Mouse (Mus musculus) heart, embryonic 14.5 days (tissue): ENCODE results near the gene Mrpl16. TPM values are rescaled to one million over a fixed set of nuclear protein-coding genes. Genes with fewer than 3 reads are reported as not detected.

ENCODE experiments used
- ATAC-seq: fragments of 200-750 bp; cut with Nextera tagmentation; 2 replicates; pipeline ENCODE4 v1.8.0; 2017; ENCODE audit warnings: low read depth, moderate TSS enrichment; ENCODE audit not compliant: insufficient number of reproducible peaks, insufficient read depth, low FRiP score
- H3K27ac ChIP-seq, 2 experiments: fragments of 200-500 bp in 1 of 2; fragments of 300-500 bp in 1 of 2; sonication (generic) in 1 of 2; replicated peaks in 1 of 2; 2 replicates each; pipeline ENCODE4 v1.5.1; 2012 to 2014; ENCODE audit warnings: low read depth in 2 of 2, low read length in 2 of 2, control low read depth in 1 of 2, mild to moderate bottlenecking in 1 of 2, mixed read lengths in 1 of 2; ENCODE audit not compliant: control insufficient read depth in 1 of 2, insufficient read depth in 1 of 2
- H3K27me3 ChIP-seq: fragments of 300-500 bp; sonication (generic); 2 replicates; pipeline ENCODE4 v1.6.1; 2014; ENCODE audit warnings: mild to moderate bottlenecking, low read length, control low read depth; ENCODE audit not compliant: control insufficient read depth, insufficient read depth
- H3K36me3 ChIP-seq: fragments of 300-500 bp; sonication (generic); 2 replicates; pipeline ENCODE4 v1.6.1; 2014; ENCODE audit warnings: mild to moderate bottlenecking, control low read depth, low read length, mixed read lengths; ENCODE audit not compliant: control insufficient read depth, insufficient read depth
- H3K4me1 ChIP-seq, 2 experiments: fragments of 200-500 bp in 1 of 2; fragments of 300-500 bp in 1 of 2; sonication (generic) in 1 of 2; 2 replicates each; pipeline ENCODE4 v1.6.1; 2012 to 2014; ENCODE audit warnings: low read length in 2 of 2, control low read depth in 1 of 2, mixed read lengths in 1 of 2; ENCODE audit not compliant: control insufficient read depth in 2 of 2, insufficient read depth in 2 of 2
- H3K4me2 ChIP-seq: fragments of 300-500 bp; sonication (generic); 2 replicates; pipeline ENCODE4 v1.6.1; 2014; ENCODE audit warnings: mild to moderate bottlenecking, low read length
- H3K4me3 ChIP-seq, 2 experiments: fragments of 200-500 bp in 1 of 2; fragments of 300-500 bp in 1 of 2; sonication (generic) in 1 of 2; 2 replicates each; pipeline ENCODE4 v1.5.1; 2012 to 2014; ENCODE audit warnings: low read length in 2 of 2, mild to moderate bottlenecking in 2 of 2, control low read depth in 1 of 2, low read depth in 1 of 2, moderate library complexity in 1 of 2; ENCODE audit not compliant: control insufficient read depth in 1 of 2, insufficient read depth in 1 of 2
- H3K9ac ChIP-seq: fragments of 300-500 bp; sonication (generic); 2 replicates; pipeline ENCODE4 v1.6.1; 2014; ENCODE audit warnings: mild to moderate bottlenecking, low read length
- H3K9me3 ChIP-seq: fragments of 300-500 bp; sonication (generic); 2 replicates; pipeline ENCODE4 v1.6.1; 2016; ENCODE audit warnings: low read length, control low read depth; ENCODE audit not compliant: control insufficient read depth
- WGBS: fragments of 180-500 bp; shearing (Covaris S2); extraction: QIAGEN DNeasy Blood & Tissue Kit; methylation state at CpG from one replicate; pipeline ENCODE4 v1.1.7; 2014; 5-methylcytosine and 5-hydroxymethylcytosine counted together
- polyA plus RNA-seq: library from polyadenylated mRNA; unstranded; fragments of >200 nt; fragmentation: Nextera tagmentation; extraction: Ambion mirVana; gene quantifications from 2 replicates; pipeline ENCODE4 v1.2.1, GENCODE M21; 2014

The Mrpl16 gene
- polyA plus RNA-seq, 1 experiment from 2014 or later = 79.1 TPM

DNA sequence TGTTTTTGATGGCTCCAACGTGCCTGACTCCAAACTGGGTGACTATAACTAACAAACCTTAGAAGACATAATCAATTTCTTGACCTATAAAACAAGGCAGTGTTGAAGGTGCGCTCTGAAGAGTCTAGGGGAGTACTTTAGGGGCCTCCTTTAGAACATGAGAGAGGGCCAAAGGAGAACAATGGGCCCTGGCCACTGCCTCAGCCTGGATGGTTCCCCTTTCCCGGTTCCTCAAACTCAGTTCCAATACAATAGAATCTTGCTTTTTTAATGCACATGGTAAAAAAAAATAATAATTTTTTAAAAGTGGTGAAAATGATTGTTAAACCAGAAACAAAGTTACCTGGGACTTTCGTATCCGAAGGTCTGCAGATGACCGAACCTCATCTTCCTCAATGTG is 17.6 kb downstream of the Mrpl16 start:
- H3K27ac ChIP-seq = no peak overlapping the region
- H3K9ac ChIP-seq = no peak overlapping the region
- H3K36me3 ChIP-seq = peaks cover 3% of the 10 kb centered on the region; the same call in 1 of the 2 replicates
- H3K4me3 ChIP-seq = no peak overlapping the region
- 86% methylated on average over 6 of the region's 6 CpGs for WGBS
- ATAC-seq = no peak
- H3K27me3 ChIP-seq = no peaks in the 10 kb centered on the region
- no peak overlapping the region for H3K4me2 ChIP-seq
- H3K9me3 ChIP-seq = no peaks in the 10 kb centered on the region
- H3K4me1 ChIP-seq = no peaks in the 10 kb centered on the region

DNA sequence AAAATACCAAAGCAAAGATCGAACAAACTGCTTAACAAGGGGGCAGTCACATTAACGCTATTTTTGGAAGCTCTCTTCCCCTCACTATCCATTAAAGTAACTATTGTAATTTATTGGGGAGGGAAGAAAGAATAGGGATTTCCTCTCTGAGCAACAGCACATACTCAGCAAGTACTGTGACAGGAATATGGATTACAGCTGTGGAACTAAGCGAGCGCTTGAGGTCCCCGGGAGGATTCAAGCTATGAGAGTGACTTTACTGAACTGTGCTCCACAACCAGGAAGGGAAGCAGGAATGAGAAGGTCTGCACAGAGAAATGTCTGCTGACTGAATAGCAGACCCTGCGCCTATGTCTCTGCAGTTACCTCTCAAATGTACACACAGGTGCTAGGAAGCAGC is 18.7 kb downstream of the Mrpl16 start:
- Histone ChIP-seq H3K4me2 (no peak overlapping the region), H3K9me3 (no peaks in the 10 kb centered on the region), H3K36me3 (peaks cover 3% of the 10 kb centered on the region; the same call in 1 of the 2 replicates), H3K9ac (no peak overlapping the region), H3K27me3 (no peaks in the 10 kb centered on the region), H3K4me1 (no peaks in the 10 kb centered on the region), H3K27ac (no peak overlapping the region), H3K4me3 (no peak overlapping the region)
- 81% methylated on average over 6 of the region's 6 CpGs for WGBS
- ATAC-seq = no peak

DNA sequence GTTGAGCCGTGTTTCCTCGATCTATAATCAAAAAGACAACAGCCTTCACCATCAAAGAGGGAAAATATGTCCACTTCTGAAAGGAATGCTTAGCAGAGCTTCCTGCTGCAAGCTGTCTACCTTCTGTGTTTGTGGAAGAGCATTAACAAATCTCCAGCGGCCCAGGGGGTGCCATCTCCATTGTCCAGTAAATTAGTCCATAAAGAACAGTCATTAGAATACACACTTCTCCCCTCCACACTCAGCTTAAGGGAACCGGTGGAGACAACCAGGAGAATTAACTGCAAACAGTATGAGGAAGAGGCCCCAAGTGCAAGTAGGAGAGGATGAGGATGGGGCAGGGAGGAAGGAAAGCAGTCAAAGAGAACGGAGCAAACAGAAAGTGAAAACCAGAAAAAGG is 21.6 kb downstream of the Mrpl16 start:
- no peaks in the 10 kb centered on the region for H3K9me3 ChIP-seq
- H3K36me3 ChIP-seq = peaks cover 3% of the 10 kb centered on the region; the same call in 1 of the 2 replicates
- no peaks in the 10 kb centered on the region for H3K27me3 ChIP-seq
- H3K4me1 ChIP-seq = no peaks in the 10 kb centered on the region
- no peak overlapping the region for H3K9ac ChIP-seq
- 70% methylated on average over 5 of the region's 5 CpGs for WGBS
- ATAC-seq = no peak
- H3K4me3 ChIP-seq = no peak overlapping the region
- no peak overlapping the region for H3K4me2 ChIP-seq
- no peak overlapping the region for H3K27ac ChIP-seq

DNA sequence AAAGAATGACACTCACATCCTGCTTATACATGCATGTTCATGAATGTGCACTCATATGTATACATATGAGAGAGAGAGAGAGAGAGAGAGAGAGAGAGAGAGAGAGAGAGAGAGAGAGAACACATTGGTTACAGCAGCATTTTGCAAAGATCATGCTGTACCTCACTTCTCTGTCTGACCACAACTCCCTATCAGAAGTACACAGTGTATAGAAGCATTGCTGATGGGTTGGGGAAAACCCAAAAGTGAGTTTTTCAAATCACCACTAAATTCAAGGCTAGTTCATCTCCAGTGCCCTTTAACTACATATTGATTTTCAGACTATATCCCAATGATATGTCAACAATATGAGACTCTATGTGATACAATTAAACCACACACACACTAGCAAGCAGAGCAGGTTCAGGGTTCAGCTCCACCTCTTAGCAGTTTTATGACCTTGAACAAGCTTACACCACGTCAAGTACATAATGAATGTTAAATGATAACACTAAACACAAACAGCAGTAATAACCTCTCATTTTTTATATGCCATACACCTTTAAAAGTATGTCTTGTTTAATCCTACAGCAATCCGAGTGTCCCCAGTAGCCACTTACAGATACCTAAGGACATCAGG is 23.7 kb downstream of the Mrpl16 start:
- no peaks in the 10 kb centered on the region for H3K9me3 ChIP-seq
- H3K4me2 ChIP-seq = no peak overlapping the region
- no peaks in the 10 kb centered on the region for H3K27me3 ChIP-seq
- H3K9ac ChIP-seq = no peak overlapping the region
- no peak for ATAC-seq
- no peak overlapping the region for H3K4me3 ChIP-seq
- 69% methylated on average over 2 of the region's 2 CpGs for WGBS
- no peak overlapping the region for H3K27ac ChIP-seq
- peaks cover 3% of the 10 kb centered on the region; the same call in 1 of the 2 replicates for H3K36me3 ChIP-seq
- no peaks in the 10 kb centered on the region for H3K4me1 ChIP-seq

DNA sequence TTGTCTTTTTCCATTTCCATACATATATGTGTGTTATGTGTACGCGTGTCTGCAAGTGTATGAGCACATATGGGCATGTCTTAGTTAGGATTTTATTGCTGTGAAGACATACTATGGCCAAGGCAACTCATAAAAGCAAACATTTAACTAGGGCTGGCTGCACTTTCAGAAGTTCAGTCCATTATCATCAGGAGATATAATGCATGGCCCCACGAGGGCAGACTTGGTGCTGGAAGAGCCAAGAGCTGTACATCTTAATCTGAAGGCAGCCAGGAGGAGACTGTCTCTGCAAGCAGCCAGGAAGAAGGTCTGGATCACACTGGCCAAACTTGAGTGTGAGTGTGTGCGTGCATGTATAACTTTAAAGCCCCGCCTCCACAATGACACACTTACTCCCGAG is 24.3 kb downstream of the Mrpl16 start:
- no peak overlapping the region for H3K27ac ChIP-seq
- H3K4me2 ChIP-seq = no peak overlapping the region
- no peaks in the 10 kb centered on the region for H3K4me1 ChIP-seq
- H3K9ac ChIP-seq = no peak overlapping the region
- H3K9me3 ChIP-seq = no peaks in the 10 kb centered on the region
- WGBS = 79% methylated on average over 6 of the region's 6 CpGs
- no peak for ATAC-seq
- no peaks in the 10 kb centered on the region for H3K36me3 ChIP-seq
- no peak overlapping the region for H3K4me3 ChIP-seq
- H3K27me3 ChIP-seq = no peaks in the 10 kb centered on the region

DNA sequence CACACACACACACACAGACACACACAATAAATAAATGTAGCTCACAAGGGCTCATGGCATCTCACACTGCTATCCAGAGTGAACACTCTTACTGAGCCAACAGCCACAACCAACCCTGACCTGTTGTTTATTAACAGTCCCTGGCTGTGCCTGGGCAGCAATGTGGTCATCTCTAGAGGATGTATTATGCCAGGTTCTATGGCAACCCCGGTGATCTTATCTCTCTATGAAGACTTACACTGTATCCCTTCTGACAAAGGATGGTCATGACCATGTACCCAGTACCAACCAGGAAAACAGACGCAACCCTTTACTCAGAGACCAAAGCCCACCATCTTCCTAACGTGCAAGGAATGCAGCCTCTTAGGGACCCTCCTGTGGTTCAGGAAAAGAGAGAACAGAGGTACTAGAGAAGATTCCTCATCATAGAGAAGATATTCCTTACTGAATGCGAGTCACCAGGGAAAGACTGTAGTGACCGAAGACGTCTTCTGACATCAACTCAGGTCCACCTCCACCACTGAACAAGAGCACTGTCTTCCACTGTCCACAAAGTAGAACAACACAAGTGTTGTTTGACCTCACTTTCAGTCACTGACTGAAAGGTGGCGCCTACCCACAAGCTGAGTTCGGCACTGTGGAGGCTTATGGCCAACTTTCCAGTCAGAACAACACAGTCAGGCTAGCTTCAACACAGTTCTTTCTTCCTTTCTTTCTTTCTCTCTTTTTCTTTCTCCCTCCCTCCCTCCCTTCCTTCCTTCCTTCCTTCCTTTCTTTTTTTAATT is 30.5 kb downstream of the Mrpl16 start:
- H3K9me3 ChIP-seq = no peaks in the 10 kb centered on the region
- H3K4me3 ChIP-seq = no peak overlapping the region
- no peak overlapping the region for H3K27ac ChIP-seq
- no peaks in the 10 kb centered on the region for H3K36me3 ChIP-seq
- H3K4me1 ChIP-seq = no peaks in the 10 kb centered on the region
- no peak for ATAC-seq
- H3K9ac ChIP-seq = no peak overlapping the region
- no peak overlapping the region for H3K4me2 ChIP-seq
- H3K27me3 ChIP-seq = no peaks in the 10 kb centered on the region
- WGBS = 61% methylated on average over 8 of the region's 8 CpGs

DNA sequence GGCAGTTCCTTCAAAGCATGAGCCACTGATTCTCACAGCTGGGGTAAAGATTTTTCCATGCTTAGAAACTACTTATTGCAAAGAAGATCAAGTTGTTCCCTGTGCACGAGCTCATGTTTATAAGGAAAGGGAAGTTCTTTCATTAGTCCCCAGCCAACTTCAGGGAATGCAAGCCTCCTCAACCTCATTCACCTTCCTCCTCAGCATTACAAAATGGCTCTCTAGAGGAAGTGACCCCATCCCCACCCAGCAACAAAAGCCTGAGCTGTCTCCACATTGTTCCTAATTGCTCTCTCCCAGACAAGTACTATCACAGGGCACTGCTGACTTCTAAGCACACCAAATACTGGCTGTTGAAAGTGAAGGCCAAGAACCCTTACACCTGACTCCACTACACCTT is 34.2 kb downstream of the Mrpl16 start:
- no peak overlapping the region for H3K4me3 ChIP-seq
- H3K4me2 ChIP-seq = no peak overlapping the region
- H3K27ac ChIP-seq = no peak overlapping the region
- 61% methylated on average over 1 of the region's 1 CpGs for WGBS
- H3K36me3 ChIP-seq = no peaks in the 10 kb centered on the region
- H3K9ac ChIP-seq = no peak overlapping the region
- no peaks in the 10 kb centered on the region for H3K4me1 ChIP-seq
- H3K27me3 ChIP-seq = no peaks in the 10 kb centered on the region
- no peak for ATAC-seq
- no peaks in the 10 kb centered on the region for H3K9me3 ChIP-seq
